Mouse (Mus musculus): ENCODE results near the gene E2f6. TPM values are rescaled to one million over a fixed set of nuclear protein-coding genes. Genes with fewer than 3 reads are reported as not detected.

Gene E2f6
- total and polyA plus RNA-seq, 3 experiments: 46.7 to 84.1 (median 79.1) TPM

GRCm38 (mm10) chr12:16803237-16803955, 7.4 kb upstream of the E2f6 start:
- Histone ChIP-seq H3K4me1 (ENCODE audit: control insufficient read depth, insufficient read depth, low read length) (peaks cover 3% of the 10 kb centered on the region; the same call in 1 of the 2 replicates), H3K9ac (ENCODE audit: low read depth, low read length) (no peak overlapping the region), H3K4me3 (no peak overlapping the region), H3K79me2 (replicated peaks; ENCODE audit: control insufficient read depth, insufficient read depth, low read length) (no peaks in the 10 kb centered on the region), H3K36me3 (ENCODE audit: control insufficient read depth, insufficient read depth, low read length) (no peaks in the 10 kb centered on the region), H3K27ac (no peak overlapping the region), H3K27me3 (ENCODE audit: control insufficient read depth, insufficient read depth, low read length) (peaks cover 2% of the 10 kb centered on the region; the same call in 1 of the 2 replicates)
- DNase-seq: no peak
- TF ChIP-seq EP300 (IDR thresholded peaks at IDR 0.05; ENCODE audit: insufficient read depth, low read depth, low read length): no peak
- TF ChIP-seq CTCF (IDR thresholded peaks at IDR 0.05): no peak
- TF ChIP-seq POLR2A (IDR thresholded peaks at IDR 0.05; ENCODE audit: insufficient read depth, low read depth, low read length): no peak
- intact Hi-C loops (cut with DNase I): loop anchor here (1.0 kb wide), 1 partner anchor 87 kb away; no protein-coding TSS in a partner anchor
- WGBS: 63% methylated on average over 5 of the region's 5 CpGs

GRCm38 (mm10) chr12:16803956-16804430, 6.8 kb upstream of the E2f6 start:
- H3K9ac ChIP-seq (ENCODE audit: low read depth, low read length): no peak overlapping the region
- peaks cover under 1% of the 10 kb centered on the region; the same call in 1 of the 2 replicates for H3K27me3 ChIP-seq (ENCODE audit: control insufficient read depth, insufficient read depth, low read length)
- no peak overlapping the region for H3K4me3 ChIP-seq
- peaks cover 3% of the 10 kb centered on the region; the same call in 1 of the 2 replicates for H3K4me1 ChIP-seq (ENCODE audit: control insufficient read depth, insufficient read depth, low read length)
- DNase-seq: no peak
- H3K27ac ChIP-seq: no peak overlapping the region
- no peaks in the 10 kb centered on the region for H3K36me3 ChIP-seq (ENCODE audit: control insufficient read depth, insufficient read depth, low read length)
- intact Hi-C loops (cut with DNase I): loop anchor here (1.0 kb wide), 1 partner anchor 88 kb away; no protein-coding TSS in a partner anchor
- WGBS: 78% methylated on average over 5 of the region's 5 CpGs
- no peaks in the 10 kb centered on the region for H3K79me2 ChIP-seq (replicated peaks; ENCODE audit: control insufficient read depth, insufficient read depth, low read length)
- TF ChIP-seq EP300 (IDR thresholded peaks at IDR 0.05; ENCODE audit: insufficient read depth, low read depth, low read length) (no peak), POLR2A (IDR thresholded peaks at IDR 0.05; ENCODE audit: insufficient read depth, low read depth, low read length) (no peak), CTCF (IDR thresholded peaks at IDR 0.05) (no peak)

- Histone ChIP-seq H3K4me1 (ENCODE audit: control insufficient read depth, insufficient read depth, low read length) (peaks cover 3% of the 10 kb centered on the region; the same call in 1 of the 2 replicates), H3K27me3 (ENCODE audit: control insufficient read depth, insufficient read depth, low read length) (no peaks in the 10 kb centered on the region; the same call in 1 of the 2 replicates), H3K9ac (ENCODE audit: low read depth, low read length) (no peak overlapping the region), H3K79me2 (replicated peaks; ENCODE audit: control insufficient read depth, insufficient read depth, low read length) (no peaks in the 10 kb centered on the region), H3K4me3 (no peak overlapping the region), H3K27ac (no peak overlapping the region), H3K36me3 (ENCODE audit: control insufficient read depth, insufficient read depth, low read length) (no peaks in the 10 kb centered on the region)
- 5% methylated on average over 5 of the region's 5 CpGs for WGBS
- intact Hi-C loops (cut with DNase I): loop anchor here (1.0 to 5.0 kb wide), 3 partner anchors 143 to 452 kb away; no protein-coding TSS in a partner anchor
- peak; percentile 75 for TF ChIP-seq CTCF (IDR thresholded peaks at IDR 0.05)
- no peak for TF ChIP-seq POLR2A (IDR thresholded peaks at IDR 0.05; ENCODE audit: insufficient read depth, low read depth, low read length)
- 0 out of 2 replicates have a peak, but pooled peaks have one; percentile 59 for TF ChIP-seq EP300 (IDR thresholded peaks at IDR 0.05; ENCODE audit: insufficient read depth, low read depth, low read length)
- peak; percentile 61 to 67 for DNase-seq
Measured at GRCm38 (mm10) chr12:16805511-16805910, 5.3 kb upstream of the E2f6 start.

- intact Hi-C loops (cut with DNase I): loop anchor here (1.0 to 5.0 kb wide), 3 partner anchors 146 to 449 kb away; partner anchors contain the start of gene 2410004P03Rik
- Histone ChIP-seq H3K27ac (no peak overlapping the region), H3K27me3 (ENCODE audit: control insufficient read depth, insufficient read depth, low read length) (no peaks in the 10 kb centered on the region), H3K79me2 (replicated peaks; ENCODE audit: control insufficient read depth, insufficient read depth, low read length) (peaks cover 3% of the 10 kb centered on the region; the same call in 1 of the 2 replicates), H3K4me3 (no peak overlapping the region), H3K4me1 (ENCODE audit: control insufficient read depth, insufficient read depth, low read length) (peaks cover 5% of the 10 kb centered on the region), H3K36me3 (ENCODE audit: control insufficient read depth, insufficient read depth, low read length) (0 out of 2 replicates have a peak, but pooled peaks cover 2% of the 10 kb centered on the region), H3K9ac (ENCODE audit: low read depth, low read length) (no peak overlapping the region)
- TF ChIP-seq EP300 (IDR thresholded peaks at IDR 0.05; ENCODE audit: insufficient read depth, low read depth, low read length) (0 out of 2 replicates have a peak, but pooled peaks have one; percentile 49), CTCF (IDR thresholded peaks at IDR 0.05) (peak; percentile 82), POLR2A (IDR thresholded peaks at IDR 0.05; ENCODE audit: insufficient read depth, low read depth, low read length) (no peak)
- peak; percentile 35 to 52 for DNase-seq
- WGBS: 35% methylated on average over 3 of the region's 3 CpGs
Measured at GRCm38 (mm10) chr12:16808045-16808444, 2.7 kb upstream of the E2f6 start.

GRCm38 (mm10) chr12:16811477-16811876, 714 bp downstream of the E2f6 start:
- H3K79me2 ChIP-seq (replicated peaks; ENCODE audit: control insufficient read depth, insufficient read depth, low read length): peaks cover 3% of the 10 kb centered on the region; the same call in 1 of the 2 replicates
- peaks cover 2% of the 10 kb centered on the region; the same call in 1 of the 2 replicates for H3K36me3 ChIP-seq (ENCODE audit: control insufficient read depth, insufficient read depth, low read length)
- DNase-seq: no peak
- intact Hi-C loops (cut with DNase I): no loop called here
- H3K27me3 ChIP-seq (ENCODE audit: control insufficient read depth, insufficient read depth, low read length): no peaks in the 10 kb centered on the region
- peak overlapping the region; percentile 87 for H3K4me3 ChIP-seq
- H3K27ac ChIP-seq: peak overlapping the region; percentile 81
- H3K9ac ChIP-seq (ENCODE audit: low read depth, low read length): peak overlapping the region; percentile 89
- TF ChIP-seq CTCF (IDR thresholded peaks at IDR 0.05) (no peak), POLR2A (IDR thresholded peaks at IDR 0.05; ENCODE audit: insufficient read depth, low read depth, low read length) (no peak), EP300 (IDR thresholded peaks at IDR 0.05; ENCODE audit: insufficient read depth, low read depth, low read length) (no peak)
- 2% methylated on average over 15 of the region's 15 CpGs for WGBS
- H3K4me1 ChIP-seq (ENCODE audit: control insufficient read depth, insufficient read depth, low read length): peaks cover 5% of the 10 kb centered on the region

All from heart, adult 2 months (tissue).